Mouse (Mus musculus): Measurements from ENCODE around the gene Tial1. TPM values are rescaled to one million over a fixed set of nuclear protein-coding genes. Genes with fewer than 3 reads are reported as not detected.

Gene Tial1
- total RNA-seq, 2 experiments from 2014 or later: 92.6 to 117 TPM

Small RNA genes within 50 kb of the gene (microRNA-seq; reads per million reads assigned to microRNA genes)
- gene Gm24365: 0 reads per million in 2 experiments

Other genes starting within 250 kb of the Tial1 start
- gene Armc5, start 224.4 kb downstream of the Tial1 start, total RNA-seq (2021): 10 to 100 TPM; 12.4 to 13.2 TPM
- gene 9130023H24Rik, start 223.7 kb downstream of the Tial1 start, total RNA-seq (2021): 1 to 10 TPM; 3.6 to 3.9 TPM
- gene Tgfb1i1, start 214.9 kb downstream of the Tial1 start, total RNA-seq (2021): 10 to 100 TPM; 16.3 to 20.4 TPM
- not detected for gene Slc5a2, start 196.1 kb downstream of the Tial1 start, total RNA-seq (2021)
- gene BC017158, start 163.5 kb downstream of the Tial1 start, total RNA-seq (2021): 10 to 100 TPM; 24.1 to 24.6 TPM
- gene Rgs10, start 43.0 kb downstream of the Tial1 start, total RNA-seq (2021): 10 to 100 TPM; 42.3 to 48.8 TPM
- 1 to 10 TPM; 9.7 TPM for gene Bag3, start 61.9 kb upstream of the Tial1 start, total RNA-seq (2021)
- 100 to 1,000 TPM; 125 to 129 TPM for gene Inpp5f, start 149.6 kb upstream of the Tial1 start, total RNA-seq (2021)